Mouse (Mus musculus): Measurements from ENCODE around the gene Atp6v1g2. TPM values are rescaled to one million over a fixed set of nuclear protein-coding genes. Genes with fewer than 3 reads are reported as not detected.

Gene Atp6v1g2
- 3.7 and 3.8 TPM in 2 replicates for polyA plus RNA-seq (2015; fragmentation: Nextera tagmentation; extraction: Ambion mirVana)

- H3K36me3 ChIP-seq = peaks cover 30% of the 10 kb centered on the region
- H3K4me2 ChIP-seq = peak within 1 kb of the TSS; percentile 80
- ATAC-seq (ENCODE audit: insufficient number of reproducible peaks, low FRiP score, low TSS enrichment, low read depth) = no peak
- peak within 1 kb of the TSS; percentile 96 for H3K27ac ChIP-seq
- H3K27me3 ChIP-seq = no peaks in the 10 kb centered on the region
- H3K9ac ChIP-seq = no peak within 1 kb of the TSS
- H3K4me1 ChIP-seq = peaks cover 34% of the 10 kb centered on the region
- H3K4me3 ChIP-seq = peak within 1 kb of the TSS; percentile 57
- H3K9me3 ChIP-seq = no peaks in the 10 kb centered on the region
- 56% methylated on average over 18 of the region's 18 CpGs for WGBS
Observed at GRCm38 (mm10) chr17:35233114-35233980, at the start of gene Atp6v1g2. Gene Atp6v1g2, plus strand, starts transcription at chr17:35233660.

- 2% methylated on average over 16 of the region's 18 CpGs for WGBS
- Histone ChIP-seq H3K27ac (peak overlapping the region; percentile 85), H3K27me3 (no peaks in the 10 kb centered on the region), H3K9ac (peak overlapping the region; percentile 7; the same call in 1 of the 2 replicates), H3K36me3 (no peaks in the 10 kb centered on the region), H3K4me3 (peak overlapping the region; percentile 42), H3K4me1 (peaks cover 9% of the 10 kb centered on the region), H3K4me2 (peak overlapping the region; percentile 53), H3K9me3 (no peaks in the 10 kb centered on the region)
- peak; percentile 53; the same call in 1 of the 2 replicates for ATAC-seq (ENCODE audit: insufficient number of reproducible peaks, low FRiP score, low TSS enrichment, low read depth)
Observed at GRCm38 (mm10) chr17:35185639-35186611, 47.5 kb upstream of the Atp6v1g2 start.

- no peak for ATAC-seq (ENCODE audit: insufficient number of reproducible peaks, low FRiP score, low TSS enrichment, low read depth)
- Histone ChIP-seq H3K27me3 (no peaks in the 10 kb centered on the region), H3K4me3 (peak overlapping the region; percentile 42), H3K4me2 (peak overlapping the region; percentile 53), H3K9ac (no peak overlapping the region), H3K27ac (peak overlapping the region; percentile 85), H3K4me1 (peaks cover 9% of the 10 kb centered on the region), H3K9me3 (no peaks in the 10 kb centered on the region), H3K36me3 (no peaks in the 10 kb centered on the region)
- under 1% methylated on average over 4 of the region's 4 CpGs for WGBS
Observed at GRCm38 (mm10) chr17:35186681-35187080, 46.8 kb upstream of the Atp6v1g2 start.

- peak overlapping the region; percentile 14; the same call in 1 of the 2 replicates for H3K27ac ChIP-seq
Observed at GRCm38 (mm10) chr17:35187345-35187744, 46.1 kb upstream of the Atp6v1g2 start.

GRCm38 (mm10) chr17:35187959-35188610, 45.4 kb upstream of the Atp6v1g2 start, which contains the start of gene Lst1:
Gene Lst1, minus strand, starts transcription at chr17:35188439.
- H3K9me3 ChIP-seq = no peaks in the 10 kb centered on the region
- no peak within 1 kb of the TSS for H3K4me3 ChIP-seq
- 71% methylated on average over 7 of the region's 7 CpGs for WGBS
- no peak within 1 kb of the TSS for H3K4me2 ChIP-seq
- H3K27ac ChIP-seq = peak within 1 kb of the TSS; percentile 14
- ATAC-seq (ENCODE audit: insufficient number of reproducible peaks, low FRiP score, low TSS enrichment, low read depth) = no peak
- no peaks in the 10 kb centered on the region for H3K36me3 ChIP-seq
- no peaks in the 10 kb centered on the region for H3K27me3 ChIP-seq
- no peak within 1 kb of the TSS for H3K9ac ChIP-seq
- H3K4me1 ChIP-seq = peaks cover 9% of the 10 kb centered on the region

More at GRCm38 (mm10) chr17:35187345-35187744, 46.1 kb upstream of the Atp6v1g2 start:
- WGBS = 65% methylated on average over 4 of the region's 4 CpGs
- Histone ChIP-seq H3K4me3 (no peak overlapping the region), H3K4me2 (no peak overlapping the region), H3K36me3 (no peaks in the 10 kb centered on the region), H3K4me1 (peaks cover 9% of the 10 kb centered on the region), H3K9ac (no peak overlapping the region), H3K9me3 (no peaks in the 10 kb centered on the region), H3K27me3 (no peaks in the 10 kb centered on the region)
- no peak for ATAC-seq (ENCODE audit: insufficient number of reproducible peaks, low FRiP score, low TSS enrichment, low read depth)

- no peak overlapping the region for H3K4me3 ChIP-seq
- WGBS = 68% methylated on average over 1 of the region's 1 CpGs
Observed at GRCm38 (mm10) chr17:35189186-35189585, 44.3 kb upstream of the Atp6v1g2 start.

GRCm38 (mm10) chr17:35190096-35190495, 43.4 kb upstream of the Atp6v1g2 start:
- no peaks in the 10 kb centered on the region for H3K9me3 ChIP-seq
- H3K27me3 ChIP-seq = peaks cover 14% of the 10 kb centered on the region
- H3K4me1 ChIP-seq = peaks cover 19% of the 10 kb centered on the region
- no peak for ATAC-seq (ENCODE audit: insufficient number of reproducible peaks, low FRiP score, low TSS enrichment, low read depth)
- H3K4me2 ChIP-seq = no peak overlapping the region
- whole genome bisulfite sequencing = 70% methylated on average over 4 of the region's 4 CpGs
- no peak overlapping the region for H3K9ac ChIP-seq
- no peak overlapping the region for H3K4me3 ChIP-seq
- H3K27ac ChIP-seq = no peak overlapping the region
- H3K36me3 ChIP-seq = no peaks in the 10 kb centered on the region

More at GRCm38 (mm10) chr17:35189186-35189585, 44.3 kb upstream of the Atp6v1g2 start:
- Histone ChIP-seq H3K27me3 (peaks cover 5% of the 10 kb centered on the region), H3K36me3 (no peaks in the 10 kb centered on the region), H3K27ac (no peak overlapping the region), H3K4me2 (no peak overlapping the region), H3K9me3 (no peaks in the 10 kb centered on the region), H3K4me1 (peaks cover 10% of the 10 kb centered on the region), H3K9ac (no peak overlapping the region)
- ATAC-seq (ENCODE audit: insufficient number of reproducible peaks, low FRiP score, low TSS enrichment, low read depth) = no peak

GRCm38 (mm10) chr17:35191723-35192122, 41.7 kb upstream of the Atp6v1g2 start:
- H3K9ac ChIP-seq = no peak overlapping the region
- H3K4me2 ChIP-seq = no peak overlapping the region
- no peak overlapping the region for H3K4me3 ChIP-seq
- WGBS = 62% methylated on average over 2 of the region's 2 CpGs
- H3K4me1 ChIP-seq = peaks cover 22% of the 10 kb centered on the region
- no peak for ATAC-seq (ENCODE audit: insufficient number of reproducible peaks, low FRiP score, low TSS enrichment, low read depth)
- H3K9me3 ChIP-seq = no peaks in the 10 kb centered on the region
- no peaks in the 10 kb centered on the region for H3K36me3 ChIP-seq
- H3K27me3 ChIP-seq = peaks cover 30% of the 10 kb centered on the region
- H3K27ac ChIP-seq = no peak overlapping the region

- ATAC-seq (ENCODE audit: insufficient number of reproducible peaks, low FRiP score, low TSS enrichment, low read depth) = no peak
- Histone ChIP-seq H3K36me3 (no peaks in the 10 kb centered on the region), H3K4me1 (peaks cover 22% of the 10 kb centered on the region), H3K9me3 (no peaks in the 10 kb centered on the region), H3K27ac (no peak overlapping the region), H3K9ac (no peak overlapping the region), H3K27me3 (peaks cover 34% of the 10 kb centered on the region), H3K4me2 (no peak overlapping the region), H3K4me3 (no peak overlapping the region)
- WGBS = 84% methylated on average over 5 of the region's 5 CpGs
Observed at GRCm38 (mm10) chr17:35192924-35193323, 40.5 kb upstream of the Atp6v1g2 start.

- H3K4me2 ChIP-seq = peak within 1 kb of the TSS; percentile 87
- H3K9me3 ChIP-seq = no peaks in the 10 kb centered on the region
- H3K9ac ChIP-seq = no peak within 1 kb of the TSS
- no peak for ATAC-seq (ENCODE audit: insufficient number of reproducible peaks, low FRiP score, low TSS enrichment, low read depth)
- peak within 1 kb of the TSS; percentile 46 for H3K4me3 ChIP-seq
- H3K36me3 ChIP-seq = no peaks in the 10 kb centered on the region
- peaks cover 38% of the 10 kb centered on the region for H3K27me3 ChIP-seq
- WGBS = 57% methylated on average over 28 of the region's 28 CpGs
- no peak within 1 kb of the TSS for H3K27ac ChIP-seq
- H3K4me1 ChIP-seq = peaks cover 22% of the 10 kb centered on the region
Observed at GRCm38 (mm10) chr17:35193881-35194843, 39.3 kb upstream of the Atp6v1g2 start, which contains the start of gene Ltb. Gene Ltb, plus strand, starts transcription at chr17:35194439.

Data from limb, embryonic 15.5 days (tissue).